Mouse (Mus musculus) lung, embryonic 15.5 days (tissue): ENCODE data around the gene Psma2. TPM values are rescaled to one million over a fixed set of nuclear protein-coding genes. Genes with fewer than 3 reads are reported as not detected.

Source experiments
- ATAC-seq: fragments of 200-750 bp; cut with Nextera tagmentation; 2 replicates; pipeline ENCODE4 v1.8.0; 2017; ENCODE audit warnings: moderate number of reproducible peaks, borderline replicate concordance; ENCODE audit not compliant: low FRiP score, low TSS enrichment; ENCODE audit errors: extremely low read depth
- H3K27ac ChIP-seq: fragments of 300-500 bp; sonication (generic); 2 replicates; pipeline ENCODE4 v1.5.1; 2015; ENCODE audit warnings: moderate library complexity, mild to moderate bottlenecking, inconsistent platforms
- H3K27me3 ChIP-seq: fragments of 300-500 bp; sonication (generic); 2 replicates; pipeline ENCODE4 v1.6.1; 2015; ENCODE audit warnings: inconsistent platforms
- H3K36me3 ChIP-seq: fragments of 300-500 bp; sonication (generic); 2 replicates; pipeline ENCODE4 v1.6.1; 2015; ENCODE audit warnings: inconsistent platforms
- H3K4me1 ChIP-seq: fragments of 300-500 bp; sonication (generic); 2 replicates; pipeline ENCODE4 v1.6.1; 2015; ENCODE audit warnings: inconsistent platforms
- H3K4me2 ChIP-seq: fragments of 300-500 bp; sonication (generic); 2 replicates; pipeline ENCODE4 v1.6.1; 2015; ENCODE audit warnings: inconsistent platforms, mild to moderate bottlenecking, moderate library complexity
- H3K4me3 ChIP-seq: fragments of 300-500 bp; sonication (generic); 2 replicates; pipeline ENCODE4 v1.5.1; 2015; ENCODE audit warnings: mild to moderate bottlenecking, inconsistent platforms
- H3K9ac ChIP-seq: fragments of 300-500 bp; sonication (generic); 2 replicates; pipeline ENCODE4 v1.6.1; 2015; ENCODE audit warnings: inconsistent platforms
- H3K9me3 ChIP-seq: fragments of 300-500 bp; sonication (generic); 2 replicates; pipeline ENCODE4 v1.6.1; 2016; ENCODE audit warnings: inconsistent platforms
- WGBS: fragments of 180-500 bp; shearing (Covaris S2); methylation state at CpG from one replicate; pipeline ENCODE4 v1.1.7; 2015; 5-methylcytosine and 5-hydroxymethylcytosine counted together
- polyA plus RNA-seq: library from polyadenylated mRNA; unstranded; fragments of >200 nt; fragmentation: Nextera tagmentation; extraction: Ambion mirVana; gene quantifications from 2 replicates; pipeline ENCODE4 v1.2.1, GENCODE M21; 2015

The Psma2 gene
- polyA plus RNA-seq: 204 and 207 TPM in 2 replicates

- peak; percentile 99 for ATAC-seq
- Histone ChIP-seq H3K27me3 (no peaks in the 10 kb centered on the region), H3K9me3 (no peaks in the 10 kb centered on the region), H3K27ac (peak within 1 kb of the TSS; percentile 58; the same call in 1 of the 2 replicates), H3K4me2 (peak within 1 kb of the TSS; percentile 56), H3K4me1 (0 out of 2 replicates have a peak, but pooled peaks cover 5% of the 10 kb centered on the region), H3K9ac (peak within 1 kb of the TSS; percentile 88), H3K4me3 (peak within 1 kb of the TSS; percentile 89), H3K36me3 (peaks cover 25% of the 10 kb centered on the region)
- under 1% methylated on average over 42 of the region's 42 CpGs for WGBS
Measured at GRCm38 (mm10) chr13:14612926-14613529, at the start of gene Psma2, which contains the start of gene Mrpl32. Gene Psma2, plus strand, starts transcription at chr13:14613240. Gene Mrpl32, minus strand, starts transcription at chr13:14613165.

GRCm38 (mm10) chr13:14574128-14574527 lies 38.9 kb upstream of the Psma2 start:
- no peak for ATAC-seq

GRCm38 (mm10) chr13:14580392-14580791 lies 32.6 kb upstream of the Psma2 start:
- Histone ChIP-seq H3K27ac (no peak overlapping the region), H3K9me3 (no peaks in the 10 kb centered on the region), H3K4me2 (no peak overlapping the region), H3K36me3 (no peaks in the 10 kb centered on the region), H3K4me3 (no peak overlapping the region), H3K9ac (no peak overlapping the region), H3K27me3 (no peaks in the 10 kb centered on the region), H3K4me1 (no peaks in the 10 kb centered on the region)
- ATAC-seq: no peak
- WGBS: 66% methylated on average over 3 of the region's 3 CpGs

More at GRCm38 (mm10) chr13:14574128-14574527, 38.9 kb upstream of the Psma2 start:
- H3K4me2 ChIP-seq: no peak overlapping the region
- no peaks in the 10 kb centered on the region for H3K27me3 ChIP-seq
- no peak overlapping the region for H3K9ac ChIP-seq
- H3K4me1 ChIP-seq: no peaks in the 10 kb centered on the region
- no peaks in the 10 kb centered on the region for H3K36me3 ChIP-seq
- no peaks in the 10 kb centered on the region for H3K9me3 ChIP-seq
- H3K27ac ChIP-seq: no peak overlapping the region
- H3K4me3 ChIP-seq: no peak overlapping the region

- no peak overlapping the region for H3K4me2 ChIP-seq
- H3K36me3 ChIP-seq: no peaks in the 10 kb centered on the region
- H3K9me3 ChIP-seq: no peaks in the 10 kb centered on the region
- H3K27me3 ChIP-seq: no peaks in the 10 kb centered on the region
- H3K4me3 ChIP-seq: no peak overlapping the region
- H3K9ac ChIP-seq: no peak overlapping the region
- 97% methylated on average over 2 of the region's 2 CpGs for WGBS
- ATAC-seq: no peak
- no peaks in the 10 kb centered on the region for H3K4me1 ChIP-seq
- no peak overlapping the region for H3K27ac ChIP-seq
Measured at GRCm38 (mm10) chr13:14602744-14603143, 10.3 kb upstream of the Psma2 start.

- no peak overlapping the region for H3K4me3 ChIP-seq
- H3K27me3 ChIP-seq: no peaks in the 10 kb centered on the region
- H3K36me3 ChIP-seq: peaks cover 7% of the 10 kb centered on the region; the same call in 1 of the 2 replicates
- ATAC-seq: no peak
- no peak overlapping the region for H3K27ac ChIP-seq
- H3K9me3 ChIP-seq: no peaks in the 10 kb centered on the region
- H3K9ac ChIP-seq: no peak overlapping the region
- H3K4me2 ChIP-seq: no peak overlapping the region
- H3K4me1 ChIP-seq: no peaks in the 10 kb centered on the region
Measured at GRCm38 (mm10) chr13:14607616-14608015, 5.4 kb upstream of the Psma2 start.

- 7% methylated on average over 10 of the region's 10 CpGs for WGBS
- Histone ChIP-seq H3K4me1 (0 out of 2 replicates have a peak, but pooled peaks cover 5% of the 10 kb centered on the region), H3K9ac (peak overlapping the region; percentile 68), H3K27me3 (no peaks in the 10 kb centered on the region), H3K4me3 (peak overlapping the region; percentile 89), H3K27ac (peak overlapping the region; percentile 58; the same call in 1 of the 2 replicates), H3K36me3 (peaks cover 20% of the 10 kb centered on the region), H3K4me2 (peak overlapping the region; percentile 54), H3K9me3 (no peaks in the 10 kb centered on the region)
- ATAC-seq: peak; percentile 64
Measured at GRCm38 (mm10) chr13:14612463-14612862, 577 bp upstream of the Psma2 start.

GRCm38 (mm10) chr13:14613553-14613952 lies 513 bp downstream of the Psma2 start:
- H3K9me3 ChIP-seq: no peaks in the 10 kb centered on the region
- no peaks in the 10 kb centered on the region for H3K27me3 ChIP-seq
- under 1% methylated on average over 9 of the region's 9 CpGs for WGBS
- H3K4me2 ChIP-seq: peak overlapping the region; percentile 56
- ATAC-seq: no peak
- H3K9ac ChIP-seq: peak overlapping the region; percentile 88
- H3K4me1 ChIP-seq: 0 out of 2 replicates have a peak, but pooled peaks cover 5% of the 10 kb centered on the region
- peak overlapping the region; percentile 42; the same call in 1 of the 2 replicates for H3K27ac ChIP-seq
- H3K4me3 ChIP-seq: peak overlapping the region; percentile 89
- H3K36me3 ChIP-seq: peaks cover 28% of the 10 kb centered on the region

GRCm38 (mm10) chr13:14618724-14619123 lies 5.7 kb downstream of the Psma2 start:
- H3K4me2 ChIP-seq: no peak overlapping the region
- 20% methylated on average over 2 of the region's 2 CpGs for WGBS
- no peak for ATAC-seq

GRCm38 (mm10) chr13:14629726-14630641 lies 16.9 kb downstream of the Psma2 start, which contains the start of gene AW209491:
Gene AW209491, plus strand, starts transcription at chr13:14630154.
- 0 out of 2 replicates have a peak, but pooled peaks cover 3% of the 10 kb centered on the region for H3K4me1 ChIP-seq
- WGBS: 1% methylated on average over 29 of the region's 29 CpGs
- H3K27me3 ChIP-seq: no peaks in the 10 kb centered on the region
- peaks cover 20% of the 10 kb centered on the region for H3K36me3 ChIP-seq
- peak within 1 kb of the TSS; percentile 55 for H3K27ac ChIP-seq
- H3K4me2 ChIP-seq: peak within 1 kb of the TSS; percentile 65
- peak; percentile 95 for ATAC-seq
- H3K4me3 ChIP-seq: peak within 1 kb of the TSS; percentile 60
- H3K9ac ChIP-seq: peak within 1 kb of the TSS; percentile 61
- no peaks in the 10 kb centered on the region for H3K9me3 ChIP-seq

More at GRCm38 (mm10) chr13:14618724-14619123, 5.7 kb downstream of the Psma2 start:
- Histone ChIP-seq H3K9me3 (no peaks in the 10 kb centered on the region), H3K9ac (no peak overlapping the region), H3K4me1 (0 out of 2 replicates have a peak, but pooled peaks cover 5% of the 10 kb centered on the region), H3K27me3 (no peaks in the 10 kb centered on the region), H3K4me3 (no peak overlapping the region), H3K27ac (no peak overlapping the region), H3K36me3 (peaks cover 52% of the 10 kb centered on the region)

- no peak overlapping the region for H3K9ac ChIP-seq
- H3K4me1 ChIP-seq: no peaks in the 10 kb centered on the region
- 39% methylated on average over 1 of the region's 1 CpGs for WGBS
- H3K4me3 ChIP-seq: no peak overlapping the region
- no peaks in the 10 kb centered on the region for H3K9me3 ChIP-seq
- ATAC-seq: no peak
- H3K27ac ChIP-seq: no peak overlapping the region
- H3K27me3 ChIP-seq: no peaks in the 10 kb centered on the region
- no peak overlapping the region for H3K4me2 ChIP-seq
- H3K36me3 ChIP-seq: peaks cover 20% of the 10 kb centered on the region; the same call in 1 of the 2 replicates
Measured at GRCm38 (mm10) chr13:14639998-14640397, 27.0 kb downstream of the Psma2 start.

- no peaks in the 10 kb centered on the region for H3K27me3 ChIP-seq
- no peak overlapping the region for H3K9ac ChIP-seq
- H3K4me1 ChIP-seq: no peaks in the 10 kb centered on the region
- WGBS: 5% methylated on average over 1 of the region's 1 CpGs
- ATAC-seq: no peak
- no peaks in the 10 kb centered on the region for H3K36me3 ChIP-seq
- H3K27ac ChIP-seq: no peak overlapping the region
- H3K4me3 ChIP-seq: no peak overlapping the region
- no peaks in the 10 kb centered on the region for H3K9me3 ChIP-seq
- H3K4me2 ChIP-seq: no peak overlapping the region
Measured at GRCm38 (mm10) chr13:14649301-14649700, 36.3 kb downstream of the Psma2 start.
